Mouse (Mus musculus) G1E (cell line): ENCODE data around the gene Itgb8. TPM values are rescaled to one million over a fixed set of nuclear protein-coding genes. Genes with fewer than 3 reads are reported as not detected.

Experiments
- ATAC-seq: 2 replicates; pipeline ENCODE4 v1.8.0; 2016; ENCODE audit warnings: mild to moderate bottlenecking; ENCODE audit not compliant: insufficient number of reproducible peaks, poor library complexity, low FRiP score, severe bottlenecking; ENCODE audit errors: extremely low read depth
- DNase-seq: peaks from one replicate; pipeline ENCODE4 v3.0.0; 2012; ENCODE audit warnings: low spot score
- H3K27me3 ChIP-seq: 2 replicates; pipeline ENCODE4 v1.6.1; 2012; ENCODE audit warnings: mild to moderate bottlenecking, low read length, inconsistent platforms; ENCODE audit not compliant: insufficient read depth
- H3K36me3 ChIP-seq: replicated peaks from 2 replicates; pipeline ENCODE3; 2012; ENCODE audit warnings: mild to moderate bottlenecking, inconsistent platforms
- H3K4me1 ChIP-seq: 2 replicates; pipeline ENCODE4 v1.6.1; 2012; ENCODE audit warnings: low read depth, low read length, inconsistent platforms, mixed read lengths; ENCODE audit not compliant: insufficient read depth
- H3K4me3 ChIP-seq: 2 replicates; pipeline ENCODE4 v1.5.1; 2012; ENCODE audit warnings: low read depth, mild to moderate bottlenecking, inconsistent platforms, low read length, moderate library complexity, mixed read lengths
- H3K9me3 ChIP-seq: replicated peaks from 2 replicates; pipeline ENCODE4 v1.6.1; 2012; ENCODE audit warnings: inconsistent platforms
- CTCF ChIP-seq: IDR thresholded peaks from 2 replicates; pipeline ENCODE4 v1.5.1; 2012; ENCODE audit warnings: low read depth, low read length, inconsistent platforms, mixed read lengths
- GATA1 ChIP-seq: IDR thresholded peaks from 2 replicates; pipeline ENCODE4 v1.6.1; 2012; ENCODE audit warnings: borderline replicate concordance, low read length, inconsistent platforms, mixed read lengths
- GATA2 ChIP-seq: IDR thresholded peaks from 2 replicates; pipeline ENCODE4 v1.6.1; 2012; ENCODE audit warnings: low read depth, low read length, inconsistent platforms, borderline replicate concordance
- POLR2AphosphoS5 ChIP-seq: IDR thresholded peaks from 2 replicates; pipeline ENCODE4 v1.6.1; 2012; ENCODE audit warnings: low read depth, low read length, inconsistent platforms; ENCODE audit not compliant: insufficient replicate concordance
- TAL1 ChIP-seq: conservative IDR thresholded peaks from 2 replicates; pipeline ENCODE4 v1.6.1; 2012; ENCODE audit warnings: low read depth, low read length, inconsistent platforms, mixed read lengths
- polyA plus RNA-seq: library from polyadenylated mRNA; stranded (reverse); fragments of >175 nt; gene quantifications from 2 replicates; pipeline ENCODE4 v1.2.3, GENCODE M21; 2012
- total RNA-seq, 2 experiments: library from RNA; stranded (forward) in 1 of 2; stranded (reverse) in 1 of 2; fragments of 200-1000 nt in 1 of 2; fragments of >200 nt in 1 of 2; fragmentation: Nextera tagmentation in 1 of 2; gene quantifications; 2 replicates each; pipeline ENCODE4 v1.2.3; 2014 to 2017

The Itgb8 gene
- total and polyA plus RNA-seq, 3 experiments = 0.33 TPM; not detected in 2

DNA sequence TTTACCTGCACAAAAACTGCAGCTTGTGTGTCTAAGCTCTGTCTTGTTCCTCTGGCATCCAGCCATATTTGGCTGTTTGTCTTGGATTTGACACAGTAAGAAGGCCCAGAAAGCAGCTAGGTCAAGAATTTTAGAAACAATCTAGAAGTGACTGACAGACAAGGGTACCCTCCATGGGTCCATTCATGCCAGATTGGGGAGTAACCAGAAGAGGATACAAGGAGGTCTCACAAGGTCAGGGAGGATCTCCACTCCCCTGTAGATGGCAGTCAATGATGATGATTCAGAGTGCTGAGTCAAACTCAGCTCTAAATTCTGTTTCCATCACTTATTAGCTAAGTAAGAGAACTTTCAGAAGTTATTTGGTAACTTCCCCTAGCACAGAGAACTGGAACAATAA lies 8.2 kb downstream of the Itgb8 start:
- no peak for ATAC-seq
- Histone ChIP-seq H3K4me1 (no peaks in the 10 kb centered on the region), H3K4me3 (no peak overlapping the region), H3K36me3 (no peaks in the 10 kb centered on the region), H3K27me3 (no peaks in the 10 kb centered on the region), H3K9me3 (no peaks in the 10 kb centered on the region)
- DNase-seq = no peak
- TF ChIP-seq GATA1 (no peak), GATA2 (no peak), POLR2AphosphoS5 (no peak), CTCF (no peak), TAL1 (no peak)

DNA sequence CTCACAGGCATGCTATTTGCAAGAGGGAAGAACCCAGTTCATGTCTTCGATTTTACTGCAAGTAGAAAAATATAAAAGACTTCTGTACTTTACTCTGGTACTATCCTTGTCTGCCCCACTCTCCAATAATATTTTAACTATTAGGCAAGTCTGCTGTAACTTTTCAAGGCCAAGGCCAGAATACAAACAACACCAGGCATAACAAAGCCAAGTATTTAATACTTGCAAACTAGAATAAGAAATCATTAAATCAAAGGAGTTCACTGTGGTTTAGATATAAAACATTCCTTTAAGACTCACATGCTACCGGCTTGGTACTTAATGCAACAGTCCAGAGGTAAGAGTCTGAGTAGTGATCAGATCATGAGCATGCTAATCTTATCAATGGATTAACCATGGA lies 9.0 kb downstream of the Itgb8 start:
- Histone ChIP-seq H3K27me3 (no peaks in the 10 kb centered on the region), H3K36me3 (no peaks in the 10 kb centered on the region), H3K4me1 (no peaks in the 10 kb centered on the region), H3K9me3 (no peaks in the 10 kb centered on the region), H3K4me3 (no peak overlapping the region)
- ATAC-seq (no peak), DNase-seq (no peak)
- TF ChIP-seq GATA2 (no peak), POLR2AphosphoS5 (no peak), TAL1 (no peak), GATA1 (no peak), CTCF (no peak)

DNA sequence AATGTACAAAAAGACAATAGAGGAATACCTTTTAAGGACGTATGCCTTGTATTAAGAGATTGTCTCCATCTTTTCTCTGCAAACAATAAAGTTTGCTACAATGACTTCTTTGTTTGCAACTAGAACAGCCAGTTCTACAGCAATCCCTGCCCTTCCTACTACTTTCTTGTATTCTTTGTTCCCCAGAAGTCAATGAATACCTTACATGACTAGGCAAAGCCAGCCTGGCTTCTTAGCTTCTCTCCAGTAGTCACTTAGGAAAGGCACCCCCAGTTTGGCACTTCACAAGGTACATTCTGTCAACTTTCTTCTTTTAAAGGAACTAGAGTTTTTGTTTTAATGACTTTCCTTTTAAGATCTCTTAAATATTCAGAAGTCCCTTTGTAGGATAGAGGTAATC lies 10.7 kb downstream of the Itgb8 start:
- H3K9me3 ChIP-seq = no peaks in the 10 kb centered on the region
- H3K4me3 ChIP-seq = no peak overlapping the region
- H3K27me3 ChIP-seq = no peaks in the 10 kb centered on the region
- H3K36me3 ChIP-seq = no peaks in the 10 kb centered on the region
- DNase-seq (no peak), ATAC-seq (no peak)
- no peaks in the 10 kb centered on the region for H3K4me1 ChIP-seq
- no peak for TF ChIP-seq POLR2AphosphoS5
- no peak for TF ChIP-seq TAL1
- TF ChIP-seq GATA1 = no peak

GRCm38 (mm10) chr12:119224699-119225098 lies 13.9 kb downstream of the Itgb8 start:
- Histone ChIP-seq H3K9me3 (no peaks in the 10 kb centered on the region), H3K36me3 (no peaks in the 10 kb centered on the region), H3K4me3 (no peak overlapping the region), H3K4me1 (no peaks in the 10 kb centered on the region), H3K27me3 (no peaks in the 10 kb centered on the region)
- TF ChIP-seq GATA2 = no peak
- TF ChIP-seq POLR2AphosphoS5 = no peak
- TF ChIP-seq TAL1 = no peak
- no peak for TF ChIP-seq CTCF
- TF ChIP-seq GATA1 = no peak
- DNase-seq (no peak), ATAC-seq (no peak)

DNA sequence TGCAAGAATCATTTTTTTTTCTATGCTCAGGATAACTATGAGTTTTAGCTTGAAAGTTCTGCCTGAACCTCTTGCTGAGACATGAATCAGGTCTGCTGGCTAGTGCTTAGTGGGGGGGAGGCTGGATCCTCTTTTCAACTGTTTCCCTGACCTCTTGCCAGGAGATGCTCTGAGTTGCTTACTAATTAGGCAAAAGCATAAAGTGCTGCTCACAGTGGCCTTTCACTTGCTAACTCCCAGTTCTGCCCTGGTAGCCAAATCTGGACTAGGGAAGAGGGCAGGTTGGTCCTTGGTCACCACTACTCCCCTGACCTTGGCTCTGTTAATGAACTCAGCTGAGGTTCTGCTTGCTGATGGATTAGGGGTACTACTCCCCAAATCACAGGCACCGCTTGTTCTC lies 19.2 kb downstream of the Itgb8 start:
- TF ChIP-seq GATA1 = no peak
- TF ChIP-seq GATA2 = no peak
- TF ChIP-seq TAL1 = no peak
- TF ChIP-seq POLR2AphosphoS5 = no peak
- no peak for TF ChIP-seq CTCF
- Histone ChIP-seq H3K27me3 (no peaks in the 10 kb centered on the region), H3K36me3 (no peaks in the 10 kb centered on the region), H3K9me3 (no peaks in the 10 kb centered on the region), H3K4me1 (no peaks in the 10 kb centered on the region), H3K4me3 (no peak overlapping the region)
- no peak for DNase-seq
- no peak for ATAC-seq

DNA sequence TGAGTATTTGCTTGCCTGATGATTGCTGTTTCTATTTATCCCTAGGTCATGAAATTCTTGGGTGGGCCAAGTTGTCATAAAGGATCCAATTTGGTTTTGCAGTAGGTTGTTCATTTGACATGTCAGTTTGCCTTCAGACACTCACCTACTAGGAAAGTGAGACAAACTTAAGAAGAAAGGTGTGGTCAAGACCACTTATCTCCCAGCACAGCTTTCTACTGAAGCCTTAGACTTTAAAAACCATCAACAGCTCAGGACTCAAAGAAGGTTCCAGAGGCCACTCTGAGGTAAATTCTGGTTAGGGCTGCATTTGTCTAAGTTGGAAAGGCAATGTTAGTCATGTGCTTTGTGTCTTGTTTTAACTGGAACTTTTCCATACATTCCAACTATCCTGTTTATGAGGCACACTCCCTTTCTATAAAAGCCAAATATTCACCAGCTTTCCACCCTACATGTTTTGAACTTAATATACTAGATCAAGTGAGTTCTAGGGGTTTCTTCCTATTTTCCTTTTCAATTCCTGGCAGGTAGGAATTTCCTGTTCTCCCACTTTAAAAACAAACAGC lies 20.8 kb downstream of the Itgb8 start:
- H3K4me3 ChIP-seq = no peak overlapping the region
- ATAC-seq (no peak), DNase-seq (no peak)
- H3K4me1 ChIP-seq = no peaks in the 10 kb centered on the region
- no peaks in the 10 kb centered on the region for H3K36me3 ChIP-seq
- no peaks in the 10 kb centered on the region for H3K9me3 ChIP-seq
- H3K27me3 ChIP-seq = no peaks in the 10 kb centered on the region
- TF ChIP-seq POLR2AphosphoS5 = no peak
- TF ChIP-seq TAL1 = no peak
- TF ChIP-seq GATA2 = no peak
- no peak for TF ChIP-seq CTCF
- TF ChIP-seq GATA1 = no peak

DNA sequence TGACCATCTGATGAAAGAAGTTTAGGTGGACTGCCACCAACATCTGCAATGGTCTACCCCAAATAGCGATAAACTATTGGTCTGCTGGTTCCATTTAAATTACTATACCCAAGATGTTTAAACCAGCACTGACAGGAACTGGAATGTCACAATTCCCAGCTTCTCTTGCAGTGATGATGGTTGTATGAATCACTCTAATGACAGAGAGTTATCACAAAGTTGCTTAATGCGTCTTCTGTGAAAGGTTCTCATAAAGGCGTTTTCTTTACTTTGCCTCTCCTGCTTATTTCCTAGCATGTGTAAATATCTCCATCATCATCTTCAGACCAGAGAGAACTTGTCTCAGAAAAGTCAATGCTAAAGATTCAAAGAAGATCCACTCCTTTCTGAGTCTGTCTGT lies 23.4 kb downstream of the Itgb8 start:
- no peaks in the 10 kb centered on the region for H3K36me3 ChIP-seq
- ATAC-seq (no peak), DNase-seq (no peak)
- no peaks in the 10 kb centered on the region for H3K27me3 ChIP-seq
- no peak overlapping the region for H3K4me3 ChIP-seq
- H3K4me1 ChIP-seq = no peaks in the 10 kb centered on the region
- no peaks in the 10 kb centered on the region for H3K9me3 ChIP-seq
- TF ChIP-seq GATA2 (no peak), TAL1 (no peak), POLR2AphosphoS5 (no peak), CTCF (no peak), GATA1 (no peak)
